Mouse (Mus musculus) heart, postnatal 0 days (tissue): ENCODE data around the gene Nr2f6. TPM values are rescaled to one million over a fixed set of nuclear protein-coding genes. Genes with fewer than 3 reads are reported as not detected.
A peak's percentile ranks its signal among the peaks of the same experiment; 100 is the strongest.

Source experiments
- ATAC-seq: fragments of 200-750 bp; cut with Nextera tagmentation; 2 replicates; pipeline ENCODE4 v1.8.0; 2017; ENCODE audit warnings: low read depth, moderate number of reproducible peaks, moderate library complexity; ENCODE audit not compliant: insufficient read depth
- DNase-seq: peaks from one replicate; pipeline ENCODE4 v3.0.0-alpha.2; 2016; ENCODE audit warnings: low spot score
- H3K27ac ChIP-seq: fragments of 300-500 bp; sonication (generic); 2 replicates; pipeline ENCODE4 v1.5.1; 2014; ENCODE audit warnings: low read depth, mild to moderate bottlenecking
- H3K27me3 ChIP-seq: fragments of 300-500 bp; sonication (generic); 2 replicates; pipeline ENCODE4 v1.6.1; 2014; ENCODE audit warnings: low read length, mixed read lengths; ENCODE audit not compliant: control insufficient read depth, insufficient read depth
- H3K36me3 ChIP-seq: fragments of 300-500 bp; sonication (generic); replicated peaks from 2 replicates; pipeline ENCODE4 v1.6.1; 2014; ENCODE audit warnings: low read length, mixed read lengths; ENCODE audit not compliant: control insufficient read depth, insufficient read depth
- H3K4me1 ChIP-seq: fragments of 300-500 bp; sonication (generic); 2 replicates; pipeline ENCODE4 v1.6.1; 2014; ENCODE audit warnings: antibody characterized with exemption; ENCODE audit not compliant: control insufficient read depth, insufficient read depth
- H3K4me2 ChIP-seq: fragments of 300-500 bp; sonication (generic); 2 replicates; pipeline ENCODE4 v1.6.1; 2014; ENCODE audit warnings: low read depth, mild to moderate bottlenecking, low read length, moderate library complexity
- H3K4me3 ChIP-seq: fragments of 300-500 bp; sonication (generic); 2 replicates; pipeline ENCODE4 v1.5.1; 2014; ENCODE audit warnings: low read depth, low read length
- H3K9ac ChIP-seq: fragments of 300-500 bp; sonication (generic); replicated peaks from 2 replicates; pipeline ENCODE4 v1.6.1; 2014; ENCODE audit warnings: low read depth, low read length, mixed read lengths
- H3K9me3 ChIP-seq: fragments of 300-500 bp; sonication (generic); replicated peaks from 2 replicates; pipeline ENCODE4 v1.6.1; 2016; ENCODE audit warnings: low read length; ENCODE audit not compliant: control insufficient read depth
- CTCF ChIP-seq: IDR thresholded peaks from 2 replicates; pipeline ENCODE4 v1.5.1; 2016; ENCODE audit warnings: antibody characterized with exemption, control low read depth, low read depth
- EP300 ChIP-seq: IDR thresholded peaks from 2 replicates; pipeline ENCODE4 v1.6.1; 2016; ENCODE audit warnings: antibody characterized with exemption, low read depth
- WGBS: fragments of 180-500 bp; shearing (Covaris S2); extraction: QIAGEN DNeasy Blood & Tissue Kit; methylation state at CpG from one replicate; pipeline ENCODE4 v1.1.7; 2014; 5-methylcytosine and 5-hydroxymethylcytosine counted together
- polyA plus RNA-seq: library from polyadenylated mRNA; unstranded; fragments of >200 nt; fragmentation: Nextera tagmentation; extraction: Ambion mirVana; gene quantifications from 2 replicates; pipeline ENCODE4 v1.2.1, GENCODE M21; 2015
- total RNA-seq: library from RNA; depleted of rRNA; stranded (reverse); fragments of >200 nt; gene quantifications from 2 replicates; pipeline ENCODE4 v1.2.3, GENCODE M21; 2014; ENCODE audit warnings: low replicate concordance

Nr2f6 gene
- total and polyA plus RNA-seq, 2 experiments from 2014 or later = 38.3 to 162 TPM

- DNase-seq (no peak), ATAC-seq (no peak)
- Histone ChIP-seq H3K27me3 (no peaks in the 10 kb centered on the region), H3K27ac (no peak overlapping the region), H3K9me3 (no peaks in the 10 kb centered on the region), H3K36me3 (peaks cover 42% of the 10 kb centered on the region), H3K4me2 (no peak overlapping the region), H3K4me1 (peaks cover 29% of the 10 kb centered on the region), H3K9ac (no peak overlapping the region), H3K4me3 (no peak overlapping the region)
- no peak for TF ChIP-seq EP300
- no peak for TF ChIP-seq CTCF
- WGBS = 84% methylated on average over 17 of the region's 17 CpGs
Observed at GRCm38 (mm10) chr8:71374616-71375206, 7.0 kb downstream of the Nr2f6 start.

GRCm38 (mm10) chr8:71373000-71373399, 8.8 kb downstream of the Nr2f6 start:
- no peak for TF ChIP-seq EP300
- no peak for TF ChIP-seq CTCF
- DNase-seq (no peak), ATAC-seq (no peak)
- 91% methylated on average over 3 of the region's 3 CpGs for WGBS
- H3K4me3 ChIP-seq = no peak overlapping the region
- no peak overlapping the region for H3K27ac ChIP-seq
- no peaks in the 10 kb centered on the region for H3K9me3 ChIP-seq
- H3K9ac ChIP-seq = no peak overlapping the region
- no peak overlapping the region for H3K4me2 ChIP-seq
- no peaks in the 10 kb centered on the region for H3K27me3 ChIP-seq
- peaks cover 30% of the 10 kb centered on the region for H3K4me1 ChIP-seq
- peaks cover 52% of the 10 kb centered on the region for H3K36me3 ChIP-seq

GRCm38 (mm10) chr8:71372427-71372826, 9.3 kb downstream of the Nr2f6 start:
- DNase-seq (no peak), ATAC-seq (no peak)
- no peaks in the 10 kb centered on the region for H3K27me3 ChIP-seq
- H3K4me2 ChIP-seq = no peak overlapping the region
- 84% methylated on average over 12 of the region's 12 CpGs for WGBS
- no peak for TF ChIP-seq CTCF
- no peak for TF ChIP-seq EP300
- no peak overlapping the region for H3K4me3 ChIP-seq
- H3K36me3 ChIP-seq = peaks cover 46% of the 10 kb centered on the region
- H3K27ac ChIP-seq = peak overlapping the region; percentile 25; the same call in 1 of the 2 replicates
- no peaks in the 10 kb centered on the region for H3K9me3 ChIP-seq
- H3K4me1 ChIP-seq = peaks cover 34% of the 10 kb centered on the region
- H3K9ac ChIP-seq = no peak overlapping the region

GRCm38 (mm10) chr8:71371236-71371848, 10.4 kb downstream of the Nr2f6 start, which contains the start of gene Ocel1:
TSS of gene Ocel1 (plus strand) at chr8:71371298.
- Histone ChIP-seq H3K4me1 (peaks cover 29% of the 10 kb centered on the region), H3K4me2 (peak within 1 kb of the TSS; percentile 60), H3K27ac (peak within 1 kb of the TSS; percentile 92), H3K36me3 (peaks cover 46% of the 10 kb centered on the region), H3K9ac (peak within 1 kb of the TSS; percentile 61), H3K4me3 (peak within 1 kb of the TSS; percentile 88), H3K9me3 (no peaks in the 10 kb centered on the region), H3K27me3 (no peaks in the 10 kb centered on the region)
- WGBS = 1% methylated on average over 60 of the region's 68 CpGs
- DNase-seq (peak; percentile 97), ATAC-seq (peak; percentile 86)
- peak; percentile 83; the same call in 1 of the 2 replicates for TF ChIP-seq EP300
- peak; percentile 82 for TF ChIP-seq CTCF

- TF ChIP-seq EP300 (no peak), CTCF (no peak)
- Histone ChIP-seq H3K27ac (peak overlapping the region; percentile 92), H3K4me2 (peak overlapping the region; percentile 60), H3K27me3 (no peaks in the 10 kb centered on the region), H3K9me3 (no peaks in the 10 kb centered on the region), H3K4me1 (peaks cover 24% of the 10 kb centered on the region), H3K9ac (peak overlapping the region; percentile 61), H3K4me3 (peak overlapping the region; percentile 88), H3K36me3 (peaks cover 45% of the 10 kb centered on the region)
- ATAC-seq = no peak
- 18% methylated on average over 5 of the region's 5 CpGs for WGBS
- no peak for DNase-seq
Observed at GRCm38 (mm10) chr8:71370711-71371235, 11.0 kb downstream of the Nr2f6 start.
